Mouse (Mus musculus): ENCODE results near the gene 4931428L18Rik. TPM values are rescaled to one million over a fixed set of nuclear protein-coding genes. Genes with fewer than 3 reads are reported as not detected.

The 4931428L18Rik gene
- not detected in 2 replicates for polyA plus RNA-seq (2016; fragmentation: Nextera tagmentation; extraction: Ambion mirVana)

GRCm38 (mm10) chr1:31222564-31222963, at the start of gene 4931428L18Rik, which contains the start of gene Pih1d3:
Gene 4931428L18Rik (minus strand): TSS chr1:31222684.
Gene Pih1d3 (plus strand): TSS chr1:31222838.
- ATAC-seq = no peak
- Histone ChIP-seq H3K4me1 (no peaks in the 10 kb centered on the region), H3K27me3 (replicated peaks) (no peaks in the 10 kb centered on the region), H3K9ac (no peak within 1 kb of the TSS), H3K4me2 (no peak within 1 kb of the TSS), H3K27ac (no peak within 1 kb of the TSS), H3K4me3 (no peak within 1 kb of the TSS), H3K36me3 (no peaks in the 10 kb centered on the region), H3K9me3 (replicated peaks) (no peaks in the 10 kb centered on the region)
- WGBS (ENCODE audit: insufficient replicate concordance) = 56% methylated on average over 7 of the region's 7 CpGs

- 48% methylated on average over 10 of the region's 10 CpGs for WGBS (ENCODE audit: insufficient replicate concordance)
- no peak overlapping the region for H3K27ac ChIP-seq
- H3K4me3 ChIP-seq = no peak overlapping the region
- no peaks in the 10 kb centered on the region for H3K9me3 ChIP-seq (replicated peaks)
- H3K9ac ChIP-seq = no peak overlapping the region
- H3K27me3 ChIP-seq (replicated peaks) = no peaks in the 10 kb centered on the region
- H3K4me1 ChIP-seq = no peaks in the 10 kb centered on the region
- H3K4me2 ChIP-seq = no peak overlapping the region
- ATAC-seq = no peak
- no peaks in the 10 kb centered on the region for H3K36me3 ChIP-seq
These were observed 37.9 kb upstream of the 4931428L18Rik start for GRCm38 (mm10) chr1:31260218-31260923.

- H3K9ac ChIP-seq = no peak overlapping the region
- no peaks in the 10 kb centered on the region for H3K36me3 ChIP-seq
- H3K4me3 ChIP-seq = no peak overlapping the region
- no peaks in the 10 kb centered on the region for H3K9me3 ChIP-seq (replicated peaks)
- no peak overlapping the region for H3K27ac ChIP-seq
- ATAC-seq = no peak
- H3K27me3 ChIP-seq (replicated peaks) = no peaks in the 10 kb centered on the region
- no peak overlapping the region for H3K4me2 ChIP-seq
- no peaks in the 10 kb centered on the region for H3K4me1 ChIP-seq
These were observed 11.0 kb upstream of the 4931428L18Rik start for GRCm38 (mm10) chr1:31233319-31234036.

- H3K27me3 ChIP-seq (replicated peaks) = no peaks in the 10 kb centered on the region
- H3K9ac ChIP-seq = no peak overlapping the region
- no peak overlapping the region for H3K4me3 ChIP-seq
- no peak overlapping the region for H3K27ac ChIP-seq
- 63% methylated on average over 4 of the region's 4 CpGs for WGBS (ENCODE audit: insufficient replicate concordance)
- H3K4me1 ChIP-seq = no peaks in the 10 kb centered on the region
- no peaks in the 10 kb centered on the region for H3K9me3 ChIP-seq (replicated peaks)
- H3K36me3 ChIP-seq = no peaks in the 10 kb centered on the region
- no peak for ATAC-seq
- H3K4me2 ChIP-seq = no peak overlapping the region
These were observed 1.8 kb downstream of the 4931428L18Rik start for GRCm38 (mm10) chr1:31220599-31221250.

- H3K27ac ChIP-seq = no peak overlapping the region
- no peak for ATAC-seq
- WGBS (ENCODE audit: insufficient replicate concordance) = 69% methylated on average over 1 of the region's 1 CpGs
These were observed 7.7 kb downstream of the 4931428L18Rik start for GRCm38 (mm10) chr1:31214831-31215230.

GRCm38 (mm10) chr1:31210144-31210543, 12.3 kb downstream of the 4931428L18Rik start:
- 3% methylated on average over 5 of the region's 5 CpGs for WGBS (ENCODE audit: insufficient replicate concordance)
- Histone ChIP-seq H3K4me2 (no peak overlapping the region), H3K9me3 (replicated peaks) (no peaks in the 10 kb centered on the region), H3K27me3 (replicated peaks) (no peaks in the 10 kb centered on the region), H3K4me3 (no peak overlapping the region), H3K9ac (no peak overlapping the region), H3K36me3 (no peaks in the 10 kb centered on the region), H3K27ac (no peak overlapping the region), H3K4me1 (no peaks in the 10 kb centered on the region)
- ATAC-seq = no peak

More at GRCm38 (mm10) chr1:31214831-31215230, 7.7 kb downstream of the 4931428L18Rik start:
- Histone ChIP-seq H3K36me3 (no peaks in the 10 kb centered on the region), H3K27me3 (replicated peaks) (no peaks in the 10 kb centered on the region), H3K4me2 (no peak overlapping the region), H3K4me3 (no peak overlapping the region), H3K4me1 (no peaks in the 10 kb centered on the region), H3K9me3 (replicated peaks) (no peaks in the 10 kb centered on the region), H3K9ac (no peak overlapping the region)

- ATAC-seq = no peak
- Histone ChIP-seq H3K9me3 (replicated peaks) (0 out of 2 replicates have a peak, but pooled peaks cover 4% of the 10 kb centered on the region), H3K4me2 (no peak overlapping the region), H3K4me1 (no peaks in the 10 kb centered on the region), H3K27ac (no peak overlapping the region), H3K36me3 (no peaks in the 10 kb centered on the region), H3K27me3 (replicated peaks) (no peaks in the 10 kb centered on the region), H3K9ac (no peak overlapping the region), H3K4me3 (no peak overlapping the region)
- WGBS (ENCODE audit: insufficient replicate concordance) = 59% methylated on average over 3 of the region's 3 CpGs
These were observed 16.7 kb downstream of the 4931428L18Rik start for GRCm38 (mm10) chr1:31205770-31206169.

GRCm38 (mm10) chr1:31205346-31205745, 17.1 kb downstream of the 4931428L18Rik start:
- Histone ChIP-seq H3K9me3 (replicated peaks) (0 out of 2 replicates have a peak, but pooled peaks cover 4% of the 10 kb centered on the region), H3K4me2 (no peak overlapping the region), H3K4me3 (no peak overlapping the region), H3K4me1 (no peaks in the 10 kb centered on the region), H3K9ac (no peak overlapping the region), H3K27me3 (replicated peaks) (no peaks in the 10 kb centered on the region), H3K27ac (no peak overlapping the region), H3K36me3 (no peaks in the 10 kb centered on the region)
- WGBS (ENCODE audit: insufficient replicate concordance) = 65% methylated on average over 7 of the region's 7 CpGs
- ATAC-seq = no peak

- 80% methylated on average over 10 of the region's 10 CpGs for WGBS (ENCODE audit: insufficient replicate concordance)
- H3K4me1 ChIP-seq = no peaks in the 10 kb centered on the region
- H3K9me3 ChIP-seq (replicated peaks) = 0 out of 2 replicates have a peak, but pooled peaks cover 4% of the 10 kb centered on the region
- no peak overlapping the region for H3K27ac ChIP-seq
- H3K36me3 ChIP-seq = no peaks in the 10 kb centered on the region
- H3K27me3 ChIP-seq (replicated peaks) = no peaks in the 10 kb centered on the region
- no peak overlapping the region for H3K4me2 ChIP-seq
- ATAC-seq = no peak
- no peak overlapping the region for H3K4me3 ChIP-seq
- H3K9ac ChIP-seq = no peak overlapping the region
These were observed 18.7 kb downstream of the 4931428L18Rik start for GRCm38 (mm10) chr1:31203771-31204170.

- Histone ChIP-seq H3K4me3 (no peak overlapping the region), H3K4me1 (no peaks in the 10 kb centered on the region), H3K9ac (no peak overlapping the region), H3K4me2 (no peak overlapping the region), H3K36me3 (no peaks in the 10 kb centered on the region), H3K9me3 (replicated peaks) (no peaks in the 10 kb centered on the region), H3K27ac (no peak overlapping the region), H3K27me3 (replicated peaks) (no peaks in the 10 kb centered on the region)
- ATAC-seq = no peak
- 86% methylated on average over 3 of the region's 3 CpGs for WGBS (ENCODE audit: insufficient replicate concordance)
These were observed 25.5 kb downstream of the 4931428L18Rik start for GRCm38 (mm10) chr1:31196959-31197358.

- Histone ChIP-seq H3K4me2 (no peak overlapping the region), H3K4me3 (no peak overlapping the region), H3K9ac (no peak overlapping the region), H3K27ac (no peak overlapping the region), H3K36me3 (no peaks in the 10 kb centered on the region), H3K4me1 (no peaks in the 10 kb centered on the region), H3K27me3 (replicated peaks) (no peaks in the 10 kb centered on the region), H3K9me3 (replicated peaks) (no peaks in the 10 kb centered on the region)
- WGBS (ENCODE audit: insufficient replicate concordance) = 55% methylated on average over 1 of the region's 1 CpGs
- no peak for ATAC-seq
These were observed 26.9 kb downstream of the 4931428L18Rik start for GRCm38 (mm10) chr1:31195633-31196032.

All from liver, embryonic 12.5 days (tissue).